Mouse (Mus musculus) spleen, postnatal 36 days (tissue): ENCODE data around the gene Pde6h.
A peak's percentile ranks its signal among the peaks of the same experiment; 100 is the strongest.

Experiments
- DNase-seq, 2 experiments: peaks; one replicate each; pipeline ENCODE4 v3.0.0; 2022; ENCODE audit warnings: low spot score in 2 of 2, mixed read lengths in 1 of 2

Gene Pde6h

GRCm38 (mm10) chr6:136980331-136980746, 56.7 kb downstream of the Pde6h start:
- peak in 1 of 2 experiments; percentile 34 for DNase-seq

- no peak for DNase-seq
These were observed 58.9 kb downstream of the Pde6h start for GRCm38 (mm10) chr6:136982581-136982980.

GRCm38 (mm10) chr6:136983201-136983600, 59.6 kb downstream of the Pde6h start:
- no peak for DNase-seq

GRCm38 (mm10) chr6:136986019-136986418, 62.4 kb downstream of the Pde6h start:
- no peak for DNase-seq

- DNase-seq = no peak
These were observed 63.1 kb downstream of the Pde6h start for GRCm38 (mm10) chr6:136986718-136987117.

GRCm38 (mm10) chr6:136988536-136989060, 65.0 kb downstream of the Pde6h start:
- DNase-seq = no peak

- no peak for DNase-seq
These were observed 66.3 kb downstream of the Pde6h start for GRCm38 (mm10) chr6:136989824-136990497.

GRCm38 (mm10) chr6:136990557-136990956, 66.9 kb downstream of the Pde6h start:
- DNase-seq = no peak

- DNase-seq = no peak
These were observed 69.9 kb downstream of the Pde6h start for GRCm38 (mm10) chr6:136993574-136993973.

- DNase-seq = no peak
These were observed 71.9 kb downstream of the Pde6h start for GRCm38 (mm10) chr6:136995533-136995932.

GRCm38 (mm10) chr6:136996336-136996735, 72.7 kb downstream of the Pde6h start:
- DNase-seq = no peak

GRCm38 (mm10) chr6:136998181-136998580, 74.5 kb downstream of the Pde6h start:
- no peak for DNase-seq

- DNase-seq = no peak
These were observed 75.4 kb downstream of the Pde6h start for GRCm38 (mm10) chr6:136999009-136999408.

GRCm38 (mm10) chr6:136999707-137000446, 76.2 kb downstream of the Pde6h start:
- DNase-seq = no peak

GRCm38 (mm10) chr6:137000706-137001105, 77.1 kb downstream of the Pde6h start:
- no peak for DNase-seq

GRCm38 (mm10) chr6:137001267-137002168, 77.9 kb downstream of the Pde6h start:
- no peak for DNase-seq

- DNase-seq = no peak
These were observed 78.5 kb downstream of the Pde6h start for GRCm38 (mm10) chr6:137002169-137002514.

- DNase-seq = no peak
These were observed 80.7 kb downstream of the Pde6h start for GRCm38 (mm10) chr6:137004359-137004758.

- DNase-seq = peak; percentile 48 to 51
These were observed 87.6 kb downstream of the Pde6h start for GRCm38 (mm10) chr6:137011187-137011586.

- DNase-seq = no peak
These were observed 90.7 kb downstream of the Pde6h start for GRCm38 (mm10) chr6:137014346-137014745.

- no peak for DNase-seq
These were observed 93.8 kb downstream of the Pde6h start for GRCm38 (mm10) chr6:137017216-137017973.
